Mouse (Mus musculus): ENCODE data around the gene Ins1. TPM values are rescaled to one million over a fixed set of nuclear protein-coding genes. Genes with fewer than 3 reads are reported as not detected.

The Ins1 gene
- total RNA-seq (2014; rRNA removed) (not detected in 2 replicates), polyA plus RNA-seq (2015; fragmentation: Nextera tagmentation; extraction: Ambion mirVana) (not detected in 2 replicates)

DNA sequence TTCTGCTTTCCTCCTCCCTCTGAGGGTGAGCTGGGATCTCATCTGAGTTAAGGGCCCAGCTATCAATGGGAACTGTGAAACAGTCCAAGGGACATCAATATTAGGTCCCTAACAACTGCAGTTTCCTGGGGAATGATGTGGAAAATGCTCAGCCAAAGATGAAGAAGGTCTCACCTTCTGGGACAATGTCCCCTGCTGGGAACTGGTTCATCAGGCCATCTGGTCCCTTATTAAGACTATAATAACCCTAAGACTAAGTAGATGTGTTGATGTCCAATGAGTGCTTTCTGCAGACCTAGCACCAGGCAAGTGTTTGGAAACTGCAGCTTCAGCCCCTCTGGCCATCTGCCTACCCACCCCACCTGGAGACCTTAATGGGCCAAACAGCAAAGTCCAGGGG lies at the start of gene Ins1:
TSS of gene Ins1 (plus strand) at position 301 of the 400 bp plus-strand sequence.
- Histone ChIP-seq H3K9ac (replicated peaks; ENCODE audit: low read length) (no peak within 1 kb of the TSS), H3K9me3 (ENCODE audit: low read length) (no peaks in the 10 kb centered on the region), H3K27me3 (ENCODE audit: insufficient read depth, low read length) (no peaks in the 10 kb centered on the region), H3K36me3 (ENCODE audit: insufficient read depth, low read length) (no peaks in the 10 kb centered on the region), H3K4me3 (ENCODE audit: low read length) (no peak within 1 kb of the TSS), H3K4me1 (ENCODE audit: insufficient read depth, low read length) (no peaks in the 10 kb centered on the region), H3K4me2 (ENCODE audit: low read depth, low read length) (no peak within 1 kb of the TSS), H3K27ac (no peak within 1 kb of the TSS)
- no peak for TF ChIP-seq CTCF (IDR thresholded peaks at IDR 0.05; ENCODE audit: low read depth)
- ATAC-seq (no peak), DNase-seq (ENCODE audit: low spot score) (no peak)
